Mouse (Mus musculus): ENCODE data around the gene Ergic2. TPM values are rescaled to one million over a fixed set of nuclear protein-coding genes. Genes with fewer than 3 reads are reported as not detected.

Ergic2 gene
- total RNA-seq, 2 experiments from 2014 or later = 82.0 to 88.2 TPM

Other genes with a start within 250 kb of the Ergic2 start
- gene Far2, start 165.1 kb downstream of the Ergic2 start, total RNA-seq (2021) = 10 to 100 TPM; 36.0 to 40.8 TPM
- gene Tmtc1, start 232.0 kb upstream of the Ergic2 start, total RNA-seq (2021) = 10 to 100 TPM; 36.8 to 40.8 TPM